Mouse (Mus musculus): ENCODE measurements around the gene Fam166a. TPM values are rescaled to one million over a fixed set of nuclear protein-coding genes. Genes with fewer than 3 reads are reported as not detected.

Gene Fam166a
- total RNA-seq, 2 experiments from 2014 or later: not detected

DNA sequence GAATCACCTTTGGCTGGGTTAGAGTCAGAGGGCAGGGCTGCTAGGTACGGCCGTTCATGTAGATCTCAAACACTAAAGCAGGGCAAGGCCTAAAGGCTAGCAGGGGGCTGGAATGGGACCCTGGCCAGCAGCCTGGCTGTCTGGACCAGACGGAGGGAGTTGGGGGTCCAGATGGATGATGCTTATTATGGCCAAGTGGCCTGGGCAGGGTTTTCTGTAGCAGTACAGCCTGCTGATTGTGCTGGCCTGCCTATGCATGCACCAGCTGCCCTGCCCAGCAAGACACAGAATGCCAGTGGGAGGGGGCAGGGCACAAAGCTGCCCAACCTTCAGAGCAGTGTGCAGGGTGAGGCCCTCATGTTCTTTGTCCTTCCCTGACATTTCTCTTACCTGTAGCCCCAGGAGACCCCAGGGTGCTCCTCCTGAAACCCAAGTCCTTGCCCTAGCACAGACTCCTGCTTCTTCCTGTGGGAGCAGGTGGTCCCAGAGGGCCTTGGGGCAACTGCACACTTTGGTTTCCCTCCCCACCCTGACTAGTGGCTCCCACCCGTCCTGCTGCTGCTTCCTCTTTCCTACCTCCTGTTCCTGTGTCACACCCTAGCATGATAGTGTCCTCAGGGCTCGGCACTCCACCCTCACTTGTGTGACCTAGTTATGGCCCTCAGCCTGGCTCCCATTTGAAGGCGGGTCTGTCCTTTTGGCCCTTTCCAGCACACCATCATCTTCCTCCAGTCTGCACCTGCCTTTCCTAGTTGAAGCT is 47.5 kb downstream of the Fam166a start:
- DNase-seq: no peak
- intact Hi-C loops (cut with DNase I): no loop called here

- DNase-seq: peak in 1 of 2 experiments; percentile 45
Observed at GRCm38 (mm10) chr2:25266720-25267119, 48.2 kb downstream of the Fam166a start.

DNA sequence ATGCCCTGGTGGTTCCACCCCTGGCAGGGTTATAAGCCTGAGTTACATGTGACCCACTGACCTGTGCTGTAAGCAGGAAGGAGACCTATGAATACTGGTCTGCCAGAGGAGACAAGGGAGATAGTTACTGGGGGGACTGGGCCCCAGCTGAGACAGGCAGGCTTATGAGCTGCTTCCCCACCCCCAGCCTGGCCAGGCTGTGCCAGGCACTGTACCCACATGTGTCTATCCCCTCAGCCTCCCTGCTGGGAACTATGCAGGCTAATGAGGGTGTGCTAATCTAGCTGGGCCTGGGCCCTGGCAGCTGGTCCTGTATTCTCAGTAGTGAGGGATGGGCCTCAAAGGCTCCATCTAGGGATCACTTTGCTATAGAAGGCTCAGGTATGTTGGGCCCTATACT is 48.7 kb downstream of the Fam166a start:
- no peak for DNase-seq
- intact Hi-C loops (cut with DNase I): no loop called here

More at GRCm38 (mm10) chr2:25266720-25267119, 48.2 kb downstream of the Fam166a start:
- intact Hi-C loops (cut with DNase I): no loop called here

- no peak for DNase-seq
- intact Hi-C loops (cut with DNase I): no loop called here
Observed at GRCm38 (mm10) chr2:25267746-25268309, 49.3 kb downstream of the Fam166a start.

Other genes starting within 250 kb of the Fam166a start
- 10 to 100 TPM; 35.7 to 38.7 TPM for gene Mrpl41, start 243.6 kb upstream of the Fam166a start, total RNA-seq (2021)
- gene Pnpla7, start 242.7 kb upstream of the Fam166a start, total RNA-seq (2021): 10 to 100 TPM; 33.2 to 43.0 TPM
- 10 to 100 TPM in 1 of 2 experiments, 1 to 10 TPM in 1; 7.9 to 10.7 TPM for gene Nsmf, start 164.4 kb upstream of the Fam166a start, total RNA-seq (2021)
- under 1 TPM in 1 of 2 experiments, not detected in 1; 0.23 TPM for gene Entpd8, start 138.4 kb upstream of the Fam166a start, total RNA-seq (2021)
- gene Noxa1, start 123.6 kb upstream of the Fam166a start, total RNA-seq (2021): not detected
- gene Nrarp, start 38.0 kb upstream of the Fam166a start, total RNA-seq (2021): 1 to 10 TPM; 5.9 to 6.7 TPM
- 1 to 10 TPM in 1 of 2 experiments, under 1 TPM in 1; 0.54 to 1.2 TPM for gene Tor4a, start 21.9 kb upstream of the Fam166a start, total RNA-seq (2021)
- 10 to 100 TPM; 18.2 to 19.5 TPM for gene Nelfb, start 7.3 kb upstream of the Fam166a start, total RNA-seq (2021)
- gene Stpg3, start 4.1 kb upstream of the Fam166a start, total RNA-seq (2021): not detected
- 100 to 1,000 TPM; 189 to 229 TPM for gene Tubb4b, start 6.0 kb downstream of the Fam166a start, total RNA-seq (2021)
- gene Slc34a3, start 15.6 kb downstream of the Fam166a start, total RNA-seq (2021): not detected
- gene Rnf224, start 18.0 kb downstream of the Fam166a start, total RNA-seq (2021): not detected
- gene Rnf208, start 23.5 kb downstream of the Fam166a start, total RNA-seq (2021): under 1 TPM; 0.84 to 0.91 TPM
- gene Cysrt1, start 23.7 kb downstream of the Fam166a start, total RNA-seq (2021): not detected
- gene AL732309.1, start 28.1 kb downstream of the Fam166a start, total RNA-seq (2021): 1 to 10 TPM in 1 of 2 experiments, under 1 TPM in 1; 0.39 to 1.1 TPM
- 10 to 100 TPM; 10.4 to 12.0 TPM for gene Tmem203, start 36.7 kb downstream of the Fam166a start, total RNA-seq (2021)
- gene Tprn, start 43.9 kb downstream of the Fam166a start, total RNA-seq (2021): 1 to 10 TPM; 3.8 to 4.5 TPM
- gene Ssna1, start 53.7 kb downstream of the Fam166a start, total RNA-seq (2021): 10 to 100 TPM; 25.8 to 25.9 TPM
- 10 to 100 TPM; 27.0 to 27.8 TPM for gene Anapc2, start 53.7 kb downstream of the Fam166a start, total RNA-seq (2021)
- not detected for gene Tmem210, start 69.4 kb downstream of the Fam166a start, total RNA-seq (2021)
- gene Lrrc26, start 71.2 kb downstream of the Fam166a start, total RNA-seq (2021): not detected
- gene Grin1, start 100.4 kb downstream of the Fam166a start, total RNA-seq (2021): not detected
- gene Man1b1, start 113.6 kb downstream of the Fam166a start, total RNA-seq (2021): 10 to 100 TPM; 11.9 to 15.0 TPM
- gene Dpp7, start 137.6 kb downstream of the Fam166a start, total RNA-seq (2021): 10 to 100 TPM in 1 of 2 experiments, 1 to 10 TPM in 1; 8.7 to 11.9 TPM
- gene Uap1l1, start 146.9 kb downstream of the Fam166a start, total RNA-seq (2021): 1 to 10 TPM; 2.2 to 3.4 TPM
- under 1 TPM; 0.10 to 0.26 TPM for gene Sapcd2, start 153.6 kb downstream of the Fam166a start, total RNA-seq (2021)
- 1 to 10 TPM; 7.2 to 9.5 TPM for gene Entpd2, start 177.1 kb downstream of the Fam166a start, total RNA-seq (2021)
- 10 to 100 TPM; 14.2 to 17.6 TPM for gene Npdc1, start 180.6 kb downstream of the Fam166a start, total RNA-seq (2021)
- not detected for gene Fut7, start 204.5 kb downstream of the Fam166a start, total RNA-seq (2021)
- 10 to 100 TPM; 12.3 to 16.5 TPM for gene Abca2, start 210.0 kb downstream of the Fam166a start, total RNA-seq (2021)
- gene Clic3, start 238.1 kb downstream of the Fam166a start, total RNA-seq (2021): under 1 TPM; 0.35 to 0.46 TPM
- 10 to 100 TPM; 13.4 to 13.6 TPM for gene Paxx, start 242.3 kb downstream of the Fam166a start, total RNA-seq (2021)

Data from gastrocnemius, postnatal 36 days (tissue).